Mouse (Mus musculus) subcutaneous adipose tissue, adult 2 months (tissue): ENCODE measurements around the gene Coa4. TPM values are rescaled to one million over a fixed set of nuclear protein-coding genes. Genes with fewer than 3 reads are reported as not detected.

Source experiments
- polyA plus RNA-seq: library from polyadenylated mRNA; depleted of rRNA; stranded (reverse); fragments of >200 nt; gene quantifications from 2 replicates; pipeline ENCODE4 v1.2.3, GENCODE M21; 2012; ENCODE audit warnings: low replicate concordance; rRNA removed

The Coa4 gene
- 12.3 and 13.0 TPM in 2 replicates for polyA plus RNA-seq

DNA sequence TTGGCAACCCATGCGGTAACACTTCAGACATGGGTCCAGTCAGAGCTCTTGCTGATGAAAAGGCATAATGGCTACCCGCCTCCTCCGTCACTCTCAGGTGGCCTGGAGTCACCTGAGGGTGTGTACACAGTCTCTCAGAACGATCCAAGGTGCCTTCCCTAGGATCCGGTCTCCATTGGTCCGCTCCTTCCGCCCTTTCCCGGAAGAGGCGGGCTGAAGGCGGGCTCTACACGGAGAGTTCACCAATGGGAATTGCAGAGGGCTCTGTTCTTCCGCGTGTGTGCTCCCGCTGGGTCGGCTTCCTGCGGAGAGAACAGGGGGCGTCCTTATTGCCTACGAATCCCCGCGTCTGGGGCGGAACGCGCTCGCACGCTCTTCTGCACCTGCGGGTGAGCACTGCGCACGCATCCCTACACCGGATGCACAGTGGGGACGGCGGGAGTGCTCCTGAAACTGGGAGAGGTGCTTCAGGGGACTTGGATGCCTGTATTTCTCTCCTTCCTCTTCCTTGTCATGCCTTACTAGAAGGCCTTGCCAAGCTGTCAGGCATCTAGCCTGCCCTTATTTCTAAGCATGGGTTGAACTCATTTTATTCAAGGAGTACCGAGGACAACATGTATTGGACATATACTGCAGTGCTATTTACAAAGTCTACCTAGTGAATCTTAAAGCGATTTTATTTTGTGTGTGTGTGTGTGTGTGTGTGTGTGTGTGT lies at the start of gene Coa4:
Coa4 (plus strand) TSS at position 268 of the 715 bp plus-strand sequence.

DNA sequence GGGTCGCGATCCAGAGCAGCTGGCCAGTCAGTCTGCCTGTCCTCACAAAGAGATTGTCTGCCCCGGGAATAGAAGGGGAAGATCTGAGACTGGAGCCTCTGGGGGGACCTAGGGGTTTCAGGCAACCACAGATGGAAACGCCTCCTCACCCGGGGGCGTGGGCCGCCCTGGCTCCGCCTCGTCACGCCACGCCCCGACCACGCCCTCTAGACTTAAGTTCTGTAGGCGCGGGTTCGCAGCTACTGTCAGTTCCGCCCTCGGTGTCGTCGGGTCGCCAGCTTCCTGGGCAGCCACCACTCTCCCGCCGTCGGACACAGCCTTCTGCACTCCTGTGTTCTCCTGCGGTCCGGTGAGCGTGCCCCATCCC lies 43.8 kb upstream of the Coa4 start, which contains the start of gene Ucp2:
Ucp2 (plus strand) TSS at position 221 of the 367 bp plus-strand sequence.

GRCm38 (mm10) chr7:100514573-100514972 lies 22.3 kb upstream of the Coa4 start, which contains the start of gene Dnajb13:
Gene Dnajb13 (minus strand): TSS chr7:100514960.

Other genes starting within 250 kb of the Coa4 start
- gene C2cd3, start 164.8 kb upstream of the Coa4 start, polyA plus RNA-seq, result 14.4 and 26.3 TPM in 2 replicates
- gene Ppme1, start 164.8 kb upstream of the Coa4 start, polyA plus RNA-seq, result 67.9 and 96.9 TPM in 2 replicates
- gene Ucp3, start 64.1 kb upstream of the Coa4 start, polyA plus RNA-seq, result 23.2 and 53.9 TPM in 2 replicates
- 381 and 533 TPM in 2 replicates for gene Ucp2, start 43.7 kb upstream of the Coa4 start, polyA plus RNA-seq
- gene Dnajb13, start 22.1 kb upstream of the Coa4 start, polyA plus RNA-seq, result 1.5 and 8.5 TPM in 2 replicates
- 22.1 and 30.5 TPM in 2 replicates for gene Rab6a, start 70.3 kb downstream of the Coa4 start, polyA plus RNA-seq
- gene Mrpl48, start 71.2 kb downstream of the Coa4 start, polyA plus RNA-seq, result 16.5 and 26.0 TPM in 2 replicates
- 12.7 and 13.9 TPM in 2 replicates for gene Plekhb1, start 125.3 kb downstream of the Coa4 start, polyA plus RNA-seq
- 64.9 and 95.1 TPM in 2 replicates for gene Fam168a, start 169.6 kb downstream of the Coa4 start, polyA plus RNA-seq